ENCODE assay signal across 9 mouse cellular contexts in the genomic region with DNA sequence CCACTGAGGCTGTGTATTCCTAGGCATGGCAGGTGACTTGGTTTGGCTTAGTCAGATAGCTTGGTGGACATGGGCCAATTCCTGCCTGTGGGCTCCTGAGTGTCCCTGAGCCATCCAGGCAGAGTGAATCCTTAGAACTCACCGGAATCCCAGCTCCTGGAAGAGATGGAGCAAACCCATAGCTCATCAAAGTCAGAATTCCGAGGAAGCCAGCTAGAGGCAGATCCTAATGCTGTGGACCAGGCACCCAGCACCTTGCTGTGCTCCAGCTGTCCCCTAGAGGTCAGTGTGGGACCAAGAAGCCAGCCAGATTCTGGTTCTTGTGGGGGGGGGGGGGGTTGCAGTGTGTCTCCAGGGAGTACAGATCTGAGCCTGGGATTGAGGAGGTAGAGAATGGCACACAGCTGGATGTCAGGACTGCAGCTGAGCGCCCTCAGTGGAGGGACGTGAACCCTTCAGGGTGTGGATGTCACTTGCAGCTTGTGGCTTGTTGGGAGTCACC. TPM values are rescaled to one million over a fixed set of nuclear protein-coding genes. Genes with fewer than 3 reads are reported as not detected.
DNase-seq lines count a peak whose midpoint lies in the region; ATAC-seq and TF ChIP-seq lines count a peak whose summit lies in the region.
"Had no signal": no experiment of that assay in that cellular context is flagged by ENCODE, and none has a peak within 500 bp of the region (broad histone marks: within the 10 kb centered on the region; RNA-seq: fewer than 3 reads in every experiment).

No protein-coding gene starts in this region.

- peak; percentile 92 for TF ChIP-seq CTCF in stomach, postnatal 0 days (IDR thresholded peaks at IDR 0.05; ENCODE audit: low read depth)

- H3K9me3 ChIP-seq in forebrain, embryonic 14.5 days (replicated peaks; ENCODE audit: control insufficient read depth, low read length) = no peaks in the 10 kb centered on the region
- H3K9me3 ChIP-seq in limb, embryonic 10.5 days (replicated peaks) = no peaks in the 10 kb centered on the region
- H3K9me3 ChIP-seq in neural tube, embryonic 11.5 days (ENCODE audit: control insufficient read depth, low read length) = no peaks in the 10 kb centered on the region
- H3K9me3 ChIP-seq in stomach, postnatal 0 days (ENCODE audit: control insufficient read depth, low read length) = no peaks in the 10 kb centered on the region
- H3K9me3 ChIP-seq: embryonic facial prominence, embryonic 12.5 days had no signal

- ATAC-seq in cerebellum, adult (ENCODE audit: insufficient number of reproducible peaks, low FRiP score, low TSS enrichment) = peak; percentile 74
- no peak for ATAC-seq in forebrain, embryonic 14.5 days
- ATAC-seq in neural tube, embryonic 11.5 days (ENCODE audit: insufficient read depth, low FRiP score, low TSS enrichment) = no peak
- peak; percentile 44 for ATAC-seq in stomach, postnatal 0 days (ENCODE audit: low FRiP score, low TSS enrichment)

- H3K9ac ChIP-seq in forebrain, embryonic 14.5 days (ENCODE audit: low read length) = no peak overlapping the region
- no peak overlapping the region for H3K9ac ChIP-seq in neural tube, embryonic 11.5 days (ENCODE audit: low read length)
- no peak overlapping the region for H3K9ac ChIP-seq in stomach, postnatal 0 days (ENCODE audit: low read length)
- H3K9ac ChIP-seq: embryonic facial prominence, embryonic 12.5 days had no signal

- DNase-seq in ovary, postnatal 10 days (ENCODE audit: low spot score) = peak; percentile 27
- DNase-seq in ovary, adult 18-20 months (ENCODE audit: low spot score) = no peak
- DNase-seq in forebrain, embryonic 14.5 days (ENCODE audit: low spot score) = peak; percentile 64
- DNase-seq in induced T-regulatory cell, adult 2 months (ENCODE audit: low read depth) = peak; percentile 81
- peak; percentile 72 for DNase-seq in limb, embryonic 10.5 days (ENCODE audit: low spot score)
- DNase-seq in neural tube, embryonic 11.5 days (ENCODE audit: low spot score) = peak; percentile 62
- DNase-seq in stomach, postnatal 0 days (ENCODE audit: low spot score) = peak; percentile 68

- H3K27me3 ChIP-seq in forebrain, embryonic 14.5 days (replicated peaks; ENCODE audit: control insufficient read depth, insufficient read depth, low read length) = no peaks in the 10 kb centered on the region
- H3K27me3 ChIP-seq in limb, embryonic 10.5 days (ENCODE audit: low read depth, poor library complexity, severe bottlenecking) = no peaks in the 10 kb centered on the region
- H3K27me3 ChIP-seq in neural tube, embryonic 11.5 days (ENCODE audit: control insufficient read depth, insufficient read depth, low read length) = no peaks in the 10 kb centered on the region
- no peaks in the 10 kb centered on the region for H3K27me3 ChIP-seq in stomach, postnatal 0 days (ENCODE audit: control insufficient read depth, insufficient read depth, low read length)
- H3K27me3 ChIP-seq: embryonic facial prominence, embryonic 12.5 days had no signal

- H3K27ac ChIP-seq in forebrain, embryonic 14.5 days (ENCODE audit: low read depth, low read length) = no peak overlapping the region
- no peak overlapping the region for H3K27ac ChIP-seq in limb, embryonic 10.5 days
- no peak overlapping the region for H3K27ac ChIP-seq in neural tube, embryonic 11.5 days (ENCODE audit: low read depth, low read length)
- H3K27ac ChIP-seq in stomach, postnatal 0 days (replicated peaks) = no peak overlapping the region
- H3K27ac ChIP-seq: embryonic facial prominence, embryonic 12.5 days had no signal

- peaks cover 19% of the 10 kb centered on the region for H3K36me3 ChIP-seq in forebrain, embryonic 14.5 days (ENCODE audit: control insufficient read depth, insufficient read depth, low read length)
- H3K36me3 ChIP-seq in limb, embryonic 10.5 days = no peaks in the 10 kb centered on the region
- no peaks in the 10 kb centered on the region for H3K36me3 ChIP-seq in neural tube, embryonic 11.5 days (ENCODE audit: control insufficient read depth, insufficient read depth, low read length)
- no peaks in the 10 kb centered on the region for H3K36me3 ChIP-seq in stomach, postnatal 0 days (ENCODE audit: control insufficient read depth, insufficient read depth, low read length)
- H3K36me3 ChIP-seq: embryonic facial prominence, embryonic 12.5 days had no signal

- 12% methylated on average over 4 of the region's 4 CpGs for WGBS in forebrain, embryonic 14.5 days
- WGBS in limb, embryonic 10.5 days = 19% methylated on average over 4 of the region's 4 CpGs
- 27% methylated on average over 4 of the region's 4 CpGs for WGBS in neural tube, embryonic 11.5 days
- 17% methylated on average over 4 of the region's 4 CpGs for WGBS in stomach, postnatal 0 days

- no peak overlapping the region for H3K4me3 ChIP-seq in forebrain, embryonic 14.5 days (ENCODE audit: low read depth, low read length)
- no peak overlapping the region for H3K4me3 ChIP-seq in limb, embryonic 10.5 days
- no peak overlapping the region for H3K4me3 ChIP-seq in neural tube, embryonic 11.5 days (ENCODE audit: low read depth, low read length)
- no peak overlapping the region for H3K4me3 ChIP-seq in stomach, postnatal 0 days (ENCODE audit: low read depth, low read length)
- H3K4me3 ChIP-seq: embryonic facial prominence, embryonic 12.5 days had no signal

- no peaks in the 10 kb centered on the region for H3K4me1 ChIP-seq in forebrain, embryonic 14.5 days (ENCODE audit: control insufficient read depth, insufficient read depth, low read length)
- H3K4me1 ChIP-seq in limb, embryonic 10.5 days = peaks cover 6% of the 10 kb centered on the region
- no peaks in the 10 kb centered on the region for H3K4me1 ChIP-seq in neural tube, embryonic 11.5 days (ENCODE audit: control insufficient read depth, insufficient read depth, low read length)
- no peaks in the 10 kb centered on the region for H3K4me1 ChIP-seq in stomach, postnatal 0 days (replicated peaks; ENCODE audit: control insufficient read depth, insufficient read depth)

- no peak for TF ChIP-seq EP300 in stomach, postnatal 0 days (optimal IDR thresholded peaks at IDR 0.05)

- H3K4me2 ChIP-seq in forebrain, embryonic 14.5 days (ENCODE audit: low read length) = no peak overlapping the region
- no peak overlapping the region for H3K4me2 ChIP-seq in neural tube, embryonic 11.5 days (ENCODE audit: low read depth)
- no peak overlapping the region for H3K4me2 ChIP-seq in stomach, postnatal 0 days (replicated peaks; ENCODE audit: low read depth)
- H3K4me2 ChIP-seq: embryonic facial prominence, embryonic 12.5 days had no signal

RNA-seq across cellular contexts. Expression of gene Rab11fip4, which starts 33.8 kb away (rescaled TPM):
- polyA plus RNA-seq in forebrain, embryonic 14.5 days (2014; fragmentation: Nextera tagmentation; extraction: Ambion mirVana) = 13.2 and 16.6 TPM in 2 replicates
- polyA plus RNA-seq in limb, embryonic 10.5 days (2016; fragmentation: Nextera tagmentation; extraction: Ambion mirVana) = 9.5 and 13.4 TPM in 2 replicates
- 13.6 and 15.2 TPM in 2 replicates for polyA plus RNA-seq in neural tube, embryonic 11.5 days (2014; fragmentation: Nextera tagmentation; extraction: Ambion mirVana)
- polyA plus RNA-seq in stomach, postnatal 0 days (2015; fragmentation: Nextera tagmentation; extraction: Ambion mirVana) = 0.98 and 1.7 TPM in 2 replicates

Comparison
In these comparisons a context has a peak if more than half of its experiments do, and no peak if none do; other contexts are left out.
1. ATAC-seq: peak in cerebellum, adult (single experiment) and stomach, postnatal 0 days (single experiment); none in forebrain, embryonic 14.5 days (single experiment) and neural tube, embryonic 11.5 days (single experiment).